Mouse (Mus musculus) ES-E14 (cell line): Measurements from ENCODE around the gene Gm9945.

Experiments
- CHD2 ChIP-seq: IDR thresholded peaks from 2 replicates; pipeline ENCODE4 v1.6.1; 2014; ENCODE audit warnings: mild to moderate bottlenecking, low read depth, low read length, inconsistent platforms
- ZC3H11A ChIP-seq: IDR thresholded peaks from 2 replicates; pipeline ENCODE4 v1.6.1; 2012; ENCODE audit warnings: low read depth, mild to moderate bottlenecking, inconsistent platforms, low read length, borderline replicate concordance

GRCm38 (mm10) chr11:53516775-53517627 is 37.0 kb downstream of the Gm9945 start:
- TF ChIP-seq CHD2 (no peak), ZC3H11A (no peak)
